Mouse (Mus musculus) heart, postnatal 0 days (tissue): ENCODE measurements around the gene Trpv4.

ENCODE experiments used
- CTCF ChIP-seq: IDR thresholded peaks from 2 replicates; pipeline ENCODE4 v1.5.1; 2016; ENCODE audit warnings: antibody characterized with exemption, control low read depth, low read depth
- EP300 ChIP-seq: IDR thresholded peaks from 2 replicates; pipeline ENCODE4 v1.6.1; 2016; ENCODE audit warnings: antibody characterized with exemption, low read depth

- no peak for TF ChIP-seq CTCF
- no peak for TF ChIP-seq EP300
Observed at GRCm38 (mm10) chr5:114651449-114651848, 6.8 kb downstream of the Trpv4 start.
